Mouse (Mus musculus) CH12.LX (cell line): ENCODE measurements around the gene Sgo2a.

ENCODE experiments used
- CHD2 ChIP-seq: IDR thresholded peaks from 2 replicates; pipeline ENCODE4 v1.6.1; 2011; ENCODE audit warnings: low read length, improper control_type of control experiment
- CTCF ChIP-seq, 2 experiments: IDR thresholded peaks in 1 of 2; conservative IDR thresholded peaks in 1 of 2; 2 replicates each; pipeline ENCODE4 v1.5.1; 2011 to 2012; ENCODE audit warnings: low read depth in 2 of 2, low read length in 2 of 2, improper control_type of control experiment in 1 of 2, inconsistent platforms in 1 of 2, mild to moderate bottlenecking in 1 of 2, moderate library complexity in 1 of 2
- HCFC1 ChIP-seq: IDR thresholded peaks from 2 replicates; pipeline ENCODE4 v1.6.1; 2012; ENCODE audit warnings: low read depth, mild to moderate bottlenecking, inconsistent platforms, low read length, improper control_type of control experiment
- MAZ ChIP-seq: IDR thresholded peaks from 2 replicates; pipeline ENCODE4 v1.6.1; 2012; ENCODE audit warnings: low read depth, mild to moderate bottlenecking, inconsistent platforms, low read length, improper control_type of control experiment, moderate library complexity
- NRF1 ChIP-seq: IDR thresholded peaks from 2 replicates; pipeline ENCODE4 v1.6.1; 2014; ENCODE audit warnings: low read depth, mild to moderate bottlenecking, inconsistent platforms, low read length, improper control_type of control experiment, moderate library complexity
- POLR2A ChIP-seq: IDR thresholded peaks from 2 replicates; pipeline ENCODE4 v1.6.1; 2011; ENCODE audit warnings: low read depth, mild to moderate bottlenecking, improper control_type of control experiment, low read length
- RAD21 ChIP-seq: IDR thresholded peaks from 2 replicates; pipeline ENCODE4 v1.6.1; 2011; ENCODE audit warnings: low read depth, mild to moderate bottlenecking, low read length, improper control_type of control experiment, moderate library complexity
- TCF12 ChIP-seq: IDR thresholded peaks from 2 replicates; pipeline ENCODE4 v1.6.1; 2014; ENCODE audit warnings: low read depth, mild to moderate bottlenecking, inconsistent platforms, low read length, improper control_type of control experiment
- ZNF384 ChIP-seq: IDR thresholded peaks from 2 replicates; pipeline ENCODE4 v1.6.1; 2012; ENCODE audit warnings: low read depth, low read length, improper control_type of control experiment, inconsistent platforms

DNA sequence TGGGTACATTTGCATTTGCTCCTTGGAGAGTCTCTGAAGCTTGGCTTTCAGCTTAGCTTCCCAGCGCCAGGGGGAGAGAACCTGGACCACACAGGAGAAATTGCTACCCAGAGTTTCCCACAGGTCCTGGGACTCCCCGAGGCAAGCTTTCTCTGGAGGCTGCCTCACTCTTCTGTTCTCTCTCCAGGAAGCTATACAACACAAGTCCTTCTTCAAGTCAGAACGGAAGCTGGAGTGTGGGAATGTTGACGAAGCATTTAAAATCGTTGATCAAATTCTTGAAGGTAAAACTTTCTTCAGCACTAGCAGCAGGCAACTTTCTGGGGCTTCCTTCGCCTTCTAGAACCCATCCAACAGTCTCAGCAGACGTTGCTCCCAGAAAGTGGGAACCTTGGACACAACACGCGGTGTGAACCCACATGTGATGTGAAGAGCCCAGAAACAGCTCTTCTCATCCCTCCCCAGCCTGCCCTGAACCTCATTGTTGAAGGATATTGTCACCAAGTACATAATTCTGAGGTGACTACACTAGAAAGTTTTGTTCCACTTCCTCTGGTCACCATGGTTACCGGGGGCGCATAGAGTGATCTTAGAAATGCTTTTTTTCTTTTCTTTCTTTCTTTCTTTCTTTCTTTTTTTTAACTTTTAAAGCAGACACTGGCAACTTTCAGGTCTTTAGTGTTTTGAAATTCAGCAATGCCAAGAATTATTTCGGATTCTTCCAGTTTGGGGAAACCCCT, 77.4 kb downstream of the Sgo2a start:
- no peak for TF ChIP-seq CTCF (conservative IDR thresholded peaks at IDR 0.05 in 1 of 2, IDR thresholded peaks at IDR 0.05 in 1 of 2; ENCODE audit: low read depth in 2 of 2, low read length in 2 of 2)
- TF ChIP-seq RAD21, result no peak
- TF ChIP-seq HCFC1, result no peak
- TF ChIP-seq POLR2A, result no peak
- no peak for TF ChIP-seq MAZ
- no peak for TF ChIP-seq TCF12
- TF ChIP-seq NRF1, result no peak
- no peak for TF ChIP-seq ZNF384
- no peak for TF ChIP-seq CHD2
